Mouse (Mus musculus): ENCODE measurements at regions not wholly inside any gene's neighbourhood (a gene's known extent, or its start where the extent isn't known, plus 50 kb on each side); places are given as distances from the start of the nearest gene placed in this dataset.

GRCm38 (mm10) chr2:106465055-106465454, 228.0 kb upstream of the Mpped2 start:
- Histone ChIP-seq H3K4me3 (ENCODE audit: low read length) (no peak overlapping the region), H3K4me1 (ENCODE audit: insufficient read depth, low read length) (no peaks in the 10 kb centered on the region), H3K27ac (no peak overlapping the region), H3K36me3 (ENCODE audit: insufficient read depth, low read length) (no peaks in the 10 kb centered on the region), H3K9ac (replicated peaks; ENCODE audit: low read length) (no peak overlapping the region), H3K9me3 (ENCODE audit: low read length) (no peaks in the 10 kb centered on the region), H3K4me2 (ENCODE audit: low read depth, low read length) (no peak overlapping the region), H3K27me3 (ENCODE audit: insufficient read depth, low read length) (no peaks in the 10 kb centered on the region)
- no peak for TF ChIP-seq CTCF (IDR thresholded peaks at IDR 0.05; ENCODE audit: low read depth)
- ATAC-seq (no peak), DNase-seq (ENCODE audit: low spot score) (no peak)
- 63% methylated on average over 3 of the region's 3 CpGs for WGBS

GRCm38 (mm10) chr2:106465831-106466230, 227.2 kb upstream of the Mpped2 start:
- Histone ChIP-seq H3K27ac (no peak overlapping the region), H3K27me3 (ENCODE audit: insufficient read depth, low read length) (no peaks in the 10 kb centered on the region), H3K4me2 (ENCODE audit: low read depth, low read length) (no peak overlapping the region), H3K4me3 (ENCODE audit: low read length) (no peak overlapping the region), H3K9me3 (ENCODE audit: low read length) (no peaks in the 10 kb centered on the region), H3K4me1 (ENCODE audit: insufficient read depth, low read length) (no peaks in the 10 kb centered on the region), H3K36me3 (ENCODE audit: insufficient read depth, low read length) (no peaks in the 10 kb centered on the region), H3K9ac (replicated peaks; ENCODE audit: low read length) (no peak overlapping the region)
- ATAC-seq (no peak), DNase-seq (ENCODE audit: low spot score) (no peak)
- WGBS = 72% methylated on average over 3 of the region's 3 CpGs
- no peak for TF ChIP-seq CTCF (IDR thresholded peaks at IDR 0.05; ENCODE audit: low read depth)

GRCm38 (mm10) chr2:106469196-106469595, 223.9 kb upstream of the Mpped2 start:
- no peak for TF ChIP-seq CTCF (IDR thresholded peaks at IDR 0.05; ENCODE audit: low read depth)
- 82% methylated on average over 2 of the region's 2 CpGs for WGBS
- no peak overlapping the region for H3K9ac ChIP-seq (replicated peaks; ENCODE audit: low read length)

GRCm38 (mm10) chr2:106473458-106473857, 219.6 kb upstream of the Mpped2 start:
- H3K4me1 ChIP-seq (ENCODE audit: insufficient read depth, low read length) = no peaks in the 10 kb centered on the region
- H3K27me3 ChIP-seq (ENCODE audit: insufficient read depth, low read length) = no peaks in the 10 kb centered on the region
- no peaks in the 10 kb centered on the region for H3K36me3 ChIP-seq (ENCODE audit: insufficient read depth, low read length)
- no peaks in the 10 kb centered on the region for H3K9me3 ChIP-seq (ENCODE audit: low read length)
- WGBS = 89% methylated on average over 3 of the region's 3 CpGs
- H3K9ac ChIP-seq (replicated peaks; ENCODE audit: low read length) = no peak overlapping the region
- H3K4me3 ChIP-seq (ENCODE audit: low read length) = no peak overlapping the region
- no peak for DNase-seq (ENCODE audit: low spot score)
- H3K27ac ChIP-seq = no peak overlapping the region
- no peak overlapping the region for H3K4me2 ChIP-seq (ENCODE audit: low read depth, low read length)
- no peak for TF ChIP-seq CTCF (IDR thresholded peaks at IDR 0.05; ENCODE audit: low read depth)
- no peak for ATAC-seq

More at GRCm38 (mm10) chr2:106469196-106469595, 223.9 kb upstream of the Mpped2 start:
- DNase-seq (ENCODE audit: low spot score) = no peak
- Histone ChIP-seq H3K27me3 (ENCODE audit: insufficient read depth, low read length) (no peaks in the 10 kb centered on the region), H3K27ac (no peak overlapping the region), H3K4me3 (ENCODE audit: low read length) (no peak overlapping the region), H3K4me2 (ENCODE audit: low read depth, low read length) (no peak overlapping the region), H3K4me1 (ENCODE audit: insufficient read depth, low read length) (no peaks in the 10 kb centered on the region), H3K36me3 (ENCODE audit: insufficient read depth, low read length) (no peaks in the 10 kb centered on the region), H3K9me3 (ENCODE audit: low read length) (no peaks in the 10 kb centered on the region)
- ATAC-seq = no peak

GRCm38 (mm10) chr2:106477991-106478390, 215.1 kb upstream of the Mpped2 start:
- DNase-seq (ENCODE audit: low spot score) (no peak), ATAC-seq (no peak)
- Histone ChIP-seq H3K4me3 (ENCODE audit: low read length) (no peak overlapping the region), H3K9me3 (ENCODE audit: low read length) (no peaks in the 10 kb centered on the region), H3K9ac (replicated peaks; ENCODE audit: low read length) (no peak overlapping the region), H3K27me3 (ENCODE audit: insufficient read depth, low read length) (no peaks in the 10 kb centered on the region), H3K27ac (no peak overlapping the region), H3K36me3 (ENCODE audit: insufficient read depth, low read length) (no peaks in the 10 kb centered on the region), H3K4me1 (ENCODE audit: insufficient read depth, low read length) (no peaks in the 10 kb centered on the region), H3K4me2 (ENCODE audit: low read depth, low read length) (no peak overlapping the region)
- WGBS = 74% methylated on average over 2 of the region's 2 CpGs
- TF ChIP-seq CTCF (IDR thresholded peaks at IDR 0.05; ENCODE audit: low read depth) = no peak

- no peak for TF ChIP-seq CTCF (IDR thresholded peaks at IDR 0.05; ENCODE audit: low read depth)
- ATAC-seq (no peak), DNase-seq (ENCODE audit: low spot score) (no peak)
- H3K9ac ChIP-seq (replicated peaks; ENCODE audit: low read length) = no peak overlapping the region
- H3K27ac ChIP-seq = no peak overlapping the region
- no peak overlapping the region for H3K4me3 ChIP-seq (ENCODE audit: low read length)
- H3K27me3 ChIP-seq (ENCODE audit: insufficient read depth, low read length) = no peaks in the 10 kb centered on the region
- H3K9me3 ChIP-seq (ENCODE audit: low read length) = no peaks in the 10 kb centered on the region
- H3K4me2 ChIP-seq (ENCODE audit: low read depth, low read length) = no peak overlapping the region
- no peaks in the 10 kb centered on the region for H3K4me1 ChIP-seq (ENCODE audit: insufficient read depth, low read length)
- WGBS = 59% methylated on average over 5 of the region's 5 CpGs
- no peaks in the 10 kb centered on the region for H3K36me3 ChIP-seq (ENCODE audit: insufficient read depth, low read length)
Observed at GRCm38 (mm10) chr2:106487335-106488082, 205.6 kb upstream of the Mpped2 start.

GRCm38 (mm10) chr2:106498735-106499134, 194.3 kb upstream of the Mpped2 start:
- Histone ChIP-seq H3K9me3 (ENCODE audit: low read length) (no peaks in the 10 kb centered on the region), H3K4me3 (ENCODE audit: low read length) (no peak overlapping the region), H3K9ac (replicated peaks; ENCODE audit: low read length) (no peak overlapping the region), H3K27me3 (ENCODE audit: insufficient read depth, low read length) (no peaks in the 10 kb centered on the region), H3K4me1 (ENCODE audit: insufficient read depth, low read length) (no peaks in the 10 kb centered on the region), H3K4me2 (ENCODE audit: low read depth, low read length) (no peak overlapping the region), H3K36me3 (ENCODE audit: insufficient read depth, low read length) (no peaks in the 10 kb centered on the region), H3K27ac (no peak overlapping the region)
- DNase-seq (ENCODE audit: low spot score) = no peak
- TF ChIP-seq CTCF (IDR thresholded peaks at IDR 0.05; ENCODE audit: low read depth) = no peak
- no peak for ATAC-seq

All from hindbrain, postnatal 0 days (tissue).